Mouse (Mus musculus): ENCODE measurements at regions not wholly inside any gene's neighbourhood (a gene's known extent, or its start where the extent isn't known, plus 50 kb on each side); places are given as distances from the start of the nearest gene placed in this dataset.

GRCm38 (mm10) chr4:142545871-142546270 lies 306.7 kb upstream of the Kazn start:
- DNase-seq, result no peak

DNA sequence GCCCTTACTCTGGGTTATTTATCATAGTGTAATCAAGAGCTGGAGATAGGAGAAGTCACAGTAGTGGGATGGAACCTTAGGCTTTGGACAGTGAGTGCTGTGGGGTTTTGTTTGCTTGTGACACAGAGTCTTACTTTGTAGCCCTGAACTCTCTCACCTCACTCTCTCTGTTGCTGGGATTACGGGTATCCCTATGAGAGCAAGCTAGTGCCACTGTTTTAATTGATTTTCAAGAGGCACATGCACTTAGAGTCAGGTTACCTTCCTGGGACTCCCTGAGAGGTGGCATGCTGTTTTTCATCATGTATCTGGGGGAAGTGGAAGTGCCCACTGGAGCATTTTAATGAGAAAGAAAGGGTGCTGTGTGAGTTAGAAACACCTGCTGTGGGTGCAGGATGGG lies 306.0 kb upstream of the Kazn start:
- no peak for DNase-seq

- peak; percentile 25 to 39 for DNase-seq
Observed at GRCm38 (mm10) chr4:142544736-142545135, 305.5 kb upstream of the Kazn start.

GRCm38 (mm10) chr4:142539200-142539750 lies 300.1 kb upstream of the Kazn start:
- DNase-seq, result no peak

DNA sequence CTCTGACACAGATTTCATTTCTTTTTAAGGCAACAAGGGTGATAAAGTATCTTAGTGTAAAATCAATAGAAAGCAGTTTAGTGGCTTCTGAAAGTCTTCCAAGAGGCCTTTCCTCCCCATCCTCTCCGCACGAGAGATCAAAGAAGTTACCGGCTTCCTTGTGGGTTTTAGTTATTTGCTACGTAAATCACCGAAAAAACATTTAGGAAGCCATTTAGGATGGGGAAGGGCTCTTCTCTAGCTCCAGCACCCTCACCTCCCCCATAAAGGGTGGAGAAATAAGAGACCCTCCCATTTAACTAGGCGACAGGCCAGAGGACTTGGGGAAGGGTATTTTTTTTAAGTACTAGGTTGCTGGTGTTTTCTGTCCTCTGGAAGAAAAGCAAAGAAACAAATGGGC lies 287.9 kb upstream of the Kazn start:
- DNase-seq, result no peak

- no peak for DNase-seq
Observed at GRCm38 (mm10) chr4:142517478-142518455, 278.6 kb upstream of the Kazn start.

DNA sequence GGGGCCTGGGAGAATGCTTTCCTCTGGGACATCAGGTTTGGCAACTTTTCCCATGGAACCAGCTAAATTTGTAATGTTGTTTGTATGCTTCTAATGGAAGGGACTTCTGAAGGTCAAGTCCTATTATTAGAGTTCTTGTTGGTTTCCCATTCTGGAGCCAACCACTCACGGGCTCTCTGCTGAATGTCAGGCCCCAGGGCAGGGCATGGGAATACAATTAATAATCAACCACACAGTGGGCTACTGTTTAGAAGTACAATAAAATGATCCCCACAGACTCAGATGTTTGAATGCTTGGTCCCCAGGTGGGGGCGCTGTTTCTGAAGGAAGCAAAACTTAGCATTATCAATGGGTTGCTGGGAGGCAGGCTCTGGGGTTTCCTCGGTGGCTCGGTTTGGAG lies 275.6 kb upstream of the Kazn start:
- peak; percentile 5 to 12 for DNase-seq

GRCm38 (mm10) chr4:142509386-142509785 lies 270.2 kb upstream of the Kazn start:
- no peak for DNase-seq

- no peak for DNase-seq
Observed at GRCm38 (mm10) chr4:142506383-142507211, 267.4 kb upstream of the Kazn start.

DNA sequence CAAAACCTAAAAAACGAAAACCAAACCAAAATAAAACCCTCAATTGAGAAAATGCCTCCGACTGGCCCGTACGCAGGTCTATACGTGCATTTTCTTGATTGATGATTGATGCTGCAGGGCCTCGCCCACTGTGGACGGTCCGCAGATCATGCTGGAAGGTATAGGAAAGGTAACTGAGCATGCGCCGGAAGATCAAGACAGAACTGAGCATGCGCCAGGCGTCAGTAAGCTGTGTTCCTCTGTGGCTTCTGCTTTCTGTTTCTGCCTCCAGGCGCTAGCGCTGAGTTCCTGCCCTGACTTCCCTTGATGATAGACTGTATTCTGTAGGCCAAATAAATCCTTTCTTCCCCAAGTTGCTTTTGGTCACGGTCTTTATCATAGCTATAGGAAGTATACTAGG lies 264.6 kb upstream of the Kazn start:
- DNase-seq, result no peak

DNA sequence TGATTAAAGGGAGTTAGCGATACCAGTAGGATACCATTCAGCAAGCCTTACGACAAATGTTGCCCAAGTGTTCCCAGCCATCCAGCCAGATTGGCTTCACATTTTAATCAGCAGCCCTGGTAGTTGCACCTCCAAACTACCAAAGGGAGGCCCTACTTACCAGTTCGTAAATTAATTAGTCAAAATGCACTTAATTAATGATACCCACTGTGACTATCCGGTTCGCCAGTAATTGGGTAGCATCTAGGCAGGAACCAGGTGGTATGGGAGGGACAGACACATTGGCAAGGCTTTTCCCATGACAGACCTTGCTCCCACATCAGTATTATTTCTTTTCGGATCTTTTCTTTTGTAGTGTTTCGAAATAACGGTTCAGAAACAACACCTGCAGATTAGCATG lies 262.0 kb upstream of the Kazn start:
- no peak for DNase-seq

GRCm38 (mm10) chr4:142500541-142500940 lies 261.3 kb upstream of the Kazn start:
- no peak for DNase-seq

- no peak for DNase-seq
Observed at GRCm38 (mm10) chr4:142496605-142497004, 257.4 kb upstream of the Kazn start.

DNA sequence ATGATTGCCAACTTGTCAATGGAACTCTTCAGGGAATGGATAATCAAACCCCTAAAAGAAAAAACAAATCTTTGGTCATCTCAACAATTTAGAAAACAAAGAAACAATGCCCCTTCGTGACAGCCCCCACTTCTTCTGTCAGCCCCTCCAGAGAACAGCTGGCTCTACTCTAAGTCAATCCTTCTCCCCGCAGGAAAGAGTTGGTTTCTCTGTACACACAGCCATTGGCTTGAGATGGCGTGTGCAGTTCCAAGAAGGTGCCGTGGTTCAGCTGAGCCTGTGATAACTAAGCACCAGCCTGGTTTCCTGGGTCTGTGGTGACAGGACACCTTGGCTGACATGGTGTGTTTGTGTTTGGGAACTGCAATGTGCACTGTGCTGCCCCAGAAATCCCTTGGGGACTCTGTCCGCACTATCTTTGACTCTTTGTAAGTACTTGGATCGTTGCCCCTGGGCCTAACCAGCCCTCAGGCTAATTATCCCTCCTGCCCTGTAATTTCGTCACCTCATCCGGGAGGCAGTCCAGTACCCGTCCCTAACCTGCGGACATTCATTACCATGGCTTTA lies 253.8 kb upstream of the Kazn start:
- peak; percentile 69 to 73 for DNase-seq

GRCm38 (mm10) chr4:142485784-142486423 lies 246.7 kb upstream of the Kazn start:
- no peak for DNase-seq

GRCm38 (mm10) chr4:142475632-142476031 lies 236.4 kb upstream of the Kazn start:
- DNase-seq, result no peak

- DNase-seq, result no peak
Observed at GRCm38 (mm10) chr4:142474626-142475025, 235.4 kb upstream of the Kazn start.

- peak; percentile 17 to 19 for DNase-seq
Observed at GRCm38 (mm10) chr4:142474018-142474417, 234.8 kb upstream of the Kazn start.

GRCm38 (mm10) chr4:142473284-142473683 lies 234.1 kb upstream of the Kazn start:
- no peak for DNase-seq

DNA sequence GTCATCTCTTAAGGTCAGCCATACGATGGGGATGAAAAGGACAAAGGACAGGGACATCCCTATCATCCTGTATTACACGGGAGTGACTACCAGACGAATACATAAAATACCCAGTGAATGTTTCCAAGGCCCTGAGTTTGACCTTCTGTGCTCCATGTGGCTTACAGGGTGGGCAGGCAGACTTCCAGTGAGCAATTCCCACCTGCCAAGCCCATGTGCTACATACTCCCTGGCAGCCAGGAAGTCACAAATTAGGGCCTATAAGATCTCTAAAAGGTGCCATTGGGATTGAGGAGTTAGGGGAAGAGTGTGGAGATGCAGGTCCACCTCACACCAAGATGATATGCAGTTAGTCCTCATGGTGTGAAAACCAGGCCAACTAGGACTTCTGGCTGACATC lies 233.1 kb upstream of the Kazn start:
- DNase-seq, result no peak

- no peak for DNase-seq
Observed at GRCm38 (mm10) chr4:142470784-142471183, 231.6 kb upstream of the Kazn start.

DNA sequence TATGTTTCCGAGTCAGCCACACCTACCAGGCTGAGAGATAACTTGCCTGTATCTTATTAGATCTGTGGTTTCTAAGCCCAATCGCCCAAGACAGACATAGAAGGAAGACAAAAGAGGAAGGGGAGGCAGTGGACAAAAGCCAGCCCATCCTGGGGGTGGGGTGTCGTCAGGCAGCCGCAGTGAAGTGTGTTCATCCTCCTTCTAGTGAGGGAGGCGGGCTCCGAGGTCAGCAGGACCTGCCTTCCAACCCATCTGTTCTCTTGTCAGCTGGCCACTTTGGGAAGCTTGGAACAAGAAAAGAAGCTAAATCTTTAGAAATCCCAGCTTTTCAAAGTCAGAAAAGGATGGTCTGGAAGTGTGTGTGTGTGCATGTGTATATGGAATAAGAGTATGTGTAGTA lies 228.7 kb upstream of the Kazn start:
- no peak for DNase-seq
